Mouse (Mus musculus) kidney, postnatal 36 days (tissue): Measurements from ENCODE around the gene Rinl.

Source experiments
- DNase-seq, 2 experiments: peaks; one replicate each; pipeline ENCODE4 v3.0.0; 2021 to 2022; ENCODE audit warnings: mixed read lengths in 2 of 2

Gene Rinl

DNA sequence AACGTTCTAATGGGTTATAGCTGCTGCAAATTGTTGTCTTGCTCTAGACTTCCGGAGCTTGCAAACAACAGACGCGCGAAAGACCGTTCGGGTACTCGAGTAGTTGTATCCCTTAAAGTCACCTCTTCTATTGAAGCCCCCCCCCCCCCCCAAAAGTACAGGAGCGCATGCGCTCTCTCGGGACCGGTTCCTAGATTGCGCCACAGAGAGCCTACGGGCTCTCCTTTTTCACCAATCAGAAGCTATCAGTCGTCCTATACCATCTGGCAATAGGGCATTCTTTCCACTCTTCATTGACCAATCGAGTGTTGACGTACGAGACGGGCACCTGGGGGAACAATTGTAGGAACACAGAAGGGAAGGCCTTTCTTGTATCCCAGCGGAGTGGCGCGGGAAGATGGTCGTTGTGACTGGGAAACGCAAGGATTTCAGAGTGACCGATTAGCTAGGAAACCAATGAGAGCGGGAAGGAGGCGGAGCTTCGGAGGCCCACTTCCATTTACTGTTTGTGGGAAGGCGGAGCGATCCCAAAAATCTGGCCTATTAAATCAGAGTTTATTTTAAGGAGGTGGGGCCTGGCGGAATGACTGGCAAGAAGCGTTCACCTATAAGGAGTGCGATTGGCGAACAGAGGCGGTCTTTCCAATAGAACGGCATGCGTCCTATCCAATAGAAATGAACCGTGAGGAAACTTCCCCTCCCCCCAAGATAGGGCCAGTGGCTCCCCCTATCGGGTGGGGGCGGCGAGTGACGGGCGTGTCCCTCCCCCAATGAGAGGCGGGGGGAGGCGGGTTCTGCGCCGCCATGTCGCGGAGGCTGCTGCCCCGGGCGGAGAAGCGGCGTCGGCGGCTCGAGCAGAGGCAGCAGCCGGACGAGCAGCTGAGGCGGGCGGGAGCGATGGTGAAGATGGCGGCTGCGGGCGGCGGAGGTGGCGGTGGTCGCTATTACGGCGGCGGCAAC is 21.6 kb downstream of the Rinl start:
- DNase-seq, result peak; percentile 98 to 100

DNA sequence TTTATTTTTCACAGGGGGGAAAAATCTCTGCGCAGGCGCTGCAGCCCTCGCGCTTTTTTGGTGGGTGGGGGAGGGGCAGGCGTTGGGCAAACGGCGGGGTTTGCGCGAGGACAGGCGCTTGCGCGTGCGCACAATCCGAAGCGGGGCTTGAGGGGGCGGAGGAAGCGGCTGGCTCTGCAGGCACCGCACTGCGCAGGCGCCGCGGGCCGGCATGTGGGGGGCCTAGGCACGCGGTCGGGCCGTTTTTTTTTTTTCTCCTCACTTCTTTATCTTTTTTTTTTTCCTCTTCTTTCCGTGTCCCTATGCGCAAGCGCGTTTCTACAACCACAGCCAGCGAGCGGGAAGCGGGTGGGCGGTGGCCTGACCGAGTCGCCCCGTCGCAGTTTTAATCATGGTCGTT is 22.5 kb downstream of the Rinl start:
- peak; percentile 93 to 97 for DNase-seq

DNA sequence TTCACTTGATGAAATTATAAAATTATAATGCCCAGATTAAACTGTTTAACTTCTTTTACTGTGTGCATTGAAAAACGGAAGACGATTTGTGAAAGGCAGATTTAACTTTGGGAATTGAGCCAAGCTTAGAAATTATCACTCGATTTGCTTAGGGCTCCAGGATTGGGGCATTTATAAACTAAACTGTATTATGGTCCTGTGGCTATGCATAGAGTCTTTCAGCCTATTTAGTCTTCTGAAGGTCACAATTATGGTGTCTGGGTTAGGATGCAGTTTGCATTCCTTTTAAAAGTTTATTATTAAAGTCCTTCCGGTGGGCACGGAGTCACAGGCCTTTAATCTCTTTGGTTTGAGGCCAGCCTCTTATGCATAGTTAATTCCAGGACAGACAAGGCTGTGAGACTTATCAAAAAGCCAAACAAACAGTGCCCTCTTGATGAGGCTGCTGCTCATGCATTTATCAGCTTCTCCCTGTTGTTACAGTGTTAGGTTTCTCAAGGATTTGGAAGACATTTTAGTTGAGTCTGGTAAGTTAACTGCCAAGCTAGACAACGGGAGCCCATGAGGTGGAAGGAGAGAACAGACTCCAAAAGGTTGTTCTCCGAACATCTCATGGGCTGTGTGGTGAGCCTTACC is 23.0 kb downstream of the Rinl start:
- DNase-seq, result no peak

DNA sequence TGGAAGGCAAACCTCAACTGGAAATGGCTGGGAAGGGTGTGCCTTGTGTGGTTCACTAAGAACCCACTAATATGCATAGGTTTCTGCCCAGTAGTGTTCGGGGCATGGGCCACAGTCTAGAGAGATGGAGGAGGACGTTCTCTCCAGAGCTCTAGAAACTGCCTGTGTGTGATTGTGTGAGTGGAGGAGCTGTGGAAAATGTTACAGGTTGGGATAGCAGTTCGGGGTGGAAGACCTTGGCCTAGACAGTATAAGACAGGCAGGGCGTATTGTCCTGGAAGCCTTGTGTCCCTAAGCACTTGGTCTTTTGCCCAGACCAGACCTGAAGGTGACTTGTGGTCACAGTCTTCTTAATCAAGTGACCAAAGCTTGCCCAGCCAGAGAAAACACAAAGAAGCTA is 23.7 kb downstream of the Rinl start:
- peak in 1 of 2 experiments; percentile 55 for DNase-seq

DNA sequence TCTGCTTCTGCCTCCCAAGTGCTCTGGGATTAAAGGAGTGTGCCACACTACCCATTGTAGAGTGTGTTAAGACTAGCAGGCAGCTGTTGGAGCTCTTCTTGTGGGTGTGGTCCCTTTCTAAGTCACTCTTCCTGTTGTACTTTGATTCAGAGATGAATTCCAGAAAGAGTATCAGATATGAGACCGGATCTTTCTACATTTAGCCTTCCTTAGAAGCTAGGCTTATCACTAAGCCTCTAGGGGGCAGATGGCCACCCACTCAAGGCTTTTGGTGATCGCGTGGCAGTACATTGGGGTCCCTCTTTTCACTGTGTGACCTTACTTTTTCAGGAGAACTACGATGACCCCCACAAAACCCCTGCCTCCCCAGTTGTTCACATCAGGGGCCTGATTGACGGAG is 24.2 kb downstream of the Rinl start:
- DNase-seq, result peak in 1 of 2 experiments; percentile 31

- DNase-seq, result no peak
Measured at GRCm38 (mm10) chr7:28814306-28815034, 25.7 kb downstream of the Rinl start.

DNA sequence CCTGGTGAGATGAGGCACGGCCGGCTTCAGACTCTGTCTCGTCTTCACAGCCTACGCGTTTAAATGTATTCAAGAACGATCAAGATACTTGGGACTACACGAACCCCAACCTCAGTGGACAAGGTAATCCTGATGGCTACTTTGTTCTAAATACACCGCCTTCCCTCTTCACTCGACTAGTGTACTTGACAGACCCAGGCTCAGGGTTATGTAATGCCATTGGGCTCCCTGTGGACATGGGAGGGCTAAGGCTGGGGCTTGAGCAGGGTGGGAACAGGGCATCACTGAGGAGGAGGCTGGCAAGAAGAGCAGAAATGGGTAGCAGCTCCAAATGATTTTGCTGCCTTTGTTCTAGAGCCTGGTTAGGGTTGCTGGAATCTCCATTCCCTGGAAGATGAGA is 26.5 kb downstream of the Rinl start:
- DNase-seq, result no peak

DNA sequence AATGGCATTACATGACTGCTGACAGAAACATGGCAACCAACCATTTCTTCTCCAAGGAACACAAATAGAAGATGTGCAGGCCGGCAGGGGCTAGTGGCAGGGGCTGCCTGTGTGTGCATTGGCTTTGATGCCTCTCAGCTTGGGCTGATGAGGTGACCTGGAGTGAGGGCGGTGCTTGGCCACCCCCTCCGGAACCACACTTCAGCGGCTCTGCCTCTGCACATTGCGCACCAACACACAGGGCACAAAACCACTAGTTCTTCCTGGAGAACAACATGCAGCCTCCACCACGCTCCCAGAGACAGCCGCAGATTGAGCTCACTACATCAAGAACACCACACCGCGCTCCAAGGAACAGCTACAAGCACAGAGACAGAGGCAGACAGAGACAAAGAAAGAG is 27.4 kb downstream of the Rinl start:
- DNase-seq, result peak in 1 of 2 experiments; percentile 48

GRCm38 (mm10) chr7:28816920-28817319 is 28.2 kb downstream of the Rinl start:
- no peak for DNase-seq

GRCm38 (mm10) chr7:28817524-28817923 is 28.8 kb downstream of the Rinl start:
- DNase-seq, result no peak

DNA sequence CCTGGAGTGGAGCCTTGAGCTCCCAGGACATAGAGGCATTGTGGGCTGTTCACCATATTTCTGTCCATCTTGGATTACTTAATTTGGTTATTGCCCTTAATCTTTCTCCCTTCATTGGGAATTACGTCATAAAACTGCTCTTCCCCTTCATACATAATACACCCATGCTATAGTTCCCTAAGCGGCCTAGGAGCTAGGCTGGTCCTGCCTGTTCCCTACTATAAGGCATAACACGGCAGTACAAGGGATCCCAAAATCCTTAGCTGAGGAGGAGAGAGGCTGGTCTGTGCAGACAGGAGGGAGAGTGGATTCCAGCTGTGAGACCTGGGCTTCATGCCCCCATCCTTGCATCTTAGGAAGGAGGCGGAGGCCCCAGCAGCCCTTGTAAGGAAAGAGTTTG is 29.2 kb downstream of the Rinl start:
- DNase-seq, result no peak

DNA sequence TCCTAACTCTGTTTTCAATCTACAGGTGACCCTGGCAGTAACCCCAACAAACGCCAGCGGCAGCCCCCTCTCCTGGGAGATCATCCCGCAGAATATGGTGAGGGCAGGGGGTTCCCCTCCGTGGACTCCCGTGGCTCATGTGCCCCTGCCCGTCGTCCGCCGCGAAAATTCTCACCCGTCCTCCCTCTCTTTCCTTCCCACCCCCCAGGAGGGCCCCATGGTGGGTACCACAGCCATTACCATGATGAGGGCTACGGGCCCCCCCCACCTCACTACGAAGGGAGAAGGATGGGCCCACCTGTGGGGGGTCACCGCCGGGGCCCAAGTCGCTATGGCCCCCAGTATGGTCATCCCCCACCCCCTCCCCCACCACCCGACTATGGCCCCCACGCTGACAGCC is 29.7 kb downstream of the Rinl start:
- no peak for DNase-seq

DNA sequence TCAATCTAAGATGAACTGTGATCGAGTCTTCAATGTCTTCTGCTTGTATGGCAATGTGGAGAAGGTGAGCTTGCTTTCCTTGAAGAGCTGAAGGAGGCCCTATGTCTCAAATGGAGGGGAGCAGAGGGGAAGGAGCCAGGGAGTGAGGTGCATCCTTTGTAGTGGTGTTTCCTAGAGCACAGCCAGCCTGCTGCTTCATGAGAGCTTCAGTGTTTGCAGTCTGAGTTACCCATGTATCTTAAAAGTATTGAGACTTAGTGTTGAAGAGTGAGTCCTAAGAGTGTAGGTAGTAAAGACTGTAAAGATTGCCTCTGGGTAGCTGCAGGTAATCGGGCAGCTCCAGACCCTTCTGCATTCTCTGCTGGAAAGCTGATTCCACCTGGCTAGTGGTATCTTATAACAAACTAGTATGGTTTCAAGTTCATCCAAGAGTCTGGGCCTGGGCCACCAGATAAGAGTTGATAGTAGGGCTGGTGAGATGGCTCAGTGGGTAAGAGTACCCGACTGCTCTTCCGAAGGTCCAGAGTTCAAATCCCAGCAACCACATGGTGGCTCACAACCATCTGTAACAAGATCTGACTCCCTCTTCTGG is 30.2 kb downstream of the Rinl start:
- DNase-seq, result no peak

- DNase-seq, result no peak
Measured at GRCm38 (mm10) chr7:28819571-28819970, 30.8 kb downstream of the Rinl start.

- peak; percentile 77 to 78 for DNase-seq
Measured at GRCm38 (mm10) chr7:28820358-28821260, 31.8 kb downstream of the Rinl start.

DNA sequence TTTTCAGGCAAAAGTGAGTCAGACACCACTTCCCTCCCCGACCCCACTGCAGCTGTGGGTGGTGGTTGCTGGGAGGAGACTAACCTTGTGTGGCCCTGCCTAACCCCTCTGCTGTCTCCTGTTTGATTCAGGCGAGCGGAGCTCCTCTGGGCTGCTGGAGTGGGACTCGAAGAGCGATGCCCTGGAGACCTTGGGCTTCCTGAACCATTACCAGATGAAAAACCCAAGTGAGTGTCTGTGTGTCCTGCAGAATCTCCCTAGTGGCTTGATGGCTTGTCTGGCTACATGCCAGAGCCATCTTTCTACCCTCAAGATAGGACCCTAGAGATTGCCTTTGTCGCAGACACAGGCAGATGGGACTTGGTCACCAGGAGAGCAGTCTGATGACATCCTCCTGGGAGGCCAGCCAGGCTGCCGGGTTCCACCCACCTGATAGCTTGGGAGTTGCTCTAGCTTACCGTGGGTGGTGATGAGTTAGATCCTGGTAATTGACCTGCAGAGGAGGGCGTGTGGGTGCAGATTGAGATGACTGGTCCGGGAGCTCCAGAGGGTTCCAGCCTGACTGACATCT is 32.6 kb downstream of the Rinl start:
- peak; percentile 65 to 72 for DNase-seq

DNA sequence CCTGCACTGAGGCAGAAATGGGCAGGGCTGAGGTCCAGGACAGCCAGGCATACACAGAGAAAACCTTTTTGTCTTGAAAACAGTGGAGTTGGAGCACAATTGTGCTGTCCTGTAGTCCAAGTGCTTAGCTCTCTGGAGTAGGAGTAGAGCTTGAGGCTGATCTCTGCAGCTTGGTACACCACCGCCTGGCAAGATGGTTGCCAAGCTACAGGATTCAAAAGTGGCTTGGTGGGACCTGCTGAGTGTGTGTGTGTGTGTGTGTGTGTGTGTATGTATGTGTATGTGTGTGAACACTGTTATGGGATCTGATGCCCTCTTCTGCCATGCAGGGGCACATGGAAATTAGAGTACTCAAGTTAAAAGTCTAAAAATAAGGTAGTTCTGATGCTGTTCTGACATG is 33.8 kb downstream of the Rinl start:
- no peak for DNase-seq

DNA sequence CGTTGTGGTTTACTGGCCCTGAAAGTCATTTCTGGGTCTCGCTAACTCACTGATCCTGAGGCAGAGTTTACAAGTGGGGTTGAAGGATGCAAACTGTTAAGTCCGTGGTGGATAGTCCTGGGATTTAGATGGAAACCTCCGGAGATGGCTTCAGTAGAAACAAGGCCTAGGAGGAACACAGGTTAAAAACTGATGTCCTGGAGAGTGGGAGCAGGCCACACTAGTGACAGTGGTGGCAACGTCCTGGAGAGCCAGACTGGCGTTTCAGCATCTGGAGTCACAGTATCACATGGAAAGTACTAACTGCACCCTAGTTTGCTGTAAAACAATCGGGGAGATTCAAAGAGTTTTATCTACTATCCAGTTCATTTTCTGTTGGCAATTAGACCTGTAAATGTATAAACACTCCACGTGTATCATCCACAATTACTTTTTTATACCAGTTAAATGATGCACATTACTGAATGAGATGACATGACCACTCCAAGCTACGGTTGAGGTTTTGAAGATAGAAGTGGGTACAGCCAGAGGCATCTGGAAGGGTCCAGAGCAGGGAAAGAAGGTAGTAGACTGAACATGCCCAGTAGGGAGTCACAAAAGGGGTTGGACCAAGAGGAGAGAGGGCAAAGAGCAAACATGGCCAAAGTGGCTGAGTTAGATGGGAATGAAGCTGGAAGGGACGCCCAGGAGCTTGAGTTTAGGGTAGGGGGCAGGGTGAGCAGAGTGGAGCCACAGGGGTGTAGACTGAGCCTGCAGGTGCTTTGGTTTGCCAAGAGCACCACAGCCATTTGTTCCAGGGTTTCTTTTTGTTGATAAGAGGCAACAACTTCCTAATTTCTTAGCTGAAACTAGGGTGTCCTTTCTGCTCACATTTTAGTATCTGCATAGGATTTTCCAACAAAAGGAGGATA is 34.5 kb downstream of the Rinl start:
- DNase-seq, result peak; percentile 59 to 70

DNA sequence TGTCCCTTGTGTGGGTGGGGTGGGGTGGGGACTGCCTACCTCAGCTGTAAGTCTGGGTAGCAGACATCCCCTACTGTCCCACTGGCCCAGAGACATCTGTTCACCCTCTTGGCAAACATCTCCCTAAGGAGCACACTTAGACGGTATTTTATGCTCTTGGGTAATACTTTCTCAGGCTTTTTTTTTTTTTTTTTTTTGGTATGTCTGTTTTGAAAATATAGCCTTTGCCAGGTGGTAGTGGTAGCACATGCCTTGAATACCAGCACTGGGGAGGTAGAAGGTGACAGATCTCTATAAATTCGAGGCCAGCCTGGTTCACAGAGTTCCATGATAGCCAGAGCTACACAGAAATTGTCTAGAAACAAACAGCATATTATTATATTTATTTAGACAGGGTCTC is 35.2 kb downstream of the Rinl start:
- no peak for DNase-seq

- peak; percentile 94 to 95 for DNase-seq
Measured at GRCm38 (mm10) chr7:28824941-28825685, 36.3 kb downstream of the Rinl start, which contains the start of gene Ech1. TSS of gene Ech1 (plus strand) at chr7:28825217.
